Mouse (Mus musculus) CH12.LX (cell line): ENCODE measurements around the gene Cfap99. TPM values are rescaled to one million over a fixed set of nuclear protein-coding genes. Genes with fewer than 3 reads are reported as not detected.

ENCODE experiments used
- DNase-seq: peaks from one replicate; pipeline ENCODE4 v3.0.0-alpha.2; 2013; ENCODE audit errors: extremely low read depth
- H3K27ac ChIP-seq: 2 replicates; pipeline ENCODE4 v1.5.1; 2012; ENCODE audit warnings: low read depth, mild to moderate bottlenecking, control low read depth, moderate library complexity; ENCODE audit not compliant: insufficient read depth
- H3K27me3 ChIP-seq: replicated peaks from 2 replicates; pipeline ENCODE3; 2012; ENCODE audit warnings: inconsistent platforms
- H3K36me3 ChIP-seq, 2 experiments: replicated peaks in 1 of 2; 2 replicates each; pipeline versions ENCODE3 to v1.6.1; 2012; ENCODE audit warnings: inconsistent platforms in 1 of 2, low read length in 1 of 2, mild to moderate bottlenecking in 1 of 2, mixed read lengths in 1 of 2, moderate library complexity in 1 of 2; ENCODE audit not compliant: control insufficient read depth in 1 of 2, insufficient read depth in 1 of 2
- H3K4me1 ChIP-seq, 2 experiments: 2 replicates each; pipeline ENCODE4 v1.6.1; 2012; ENCODE audit warnings: inconsistent platforms in 1 of 2, moderate library complexity in 1 of 2; ENCODE audit not compliant: insufficient read depth in 2 of 2, control insufficient read depth in 1 of 2
- H3K4me2 ChIP-seq: 2 replicates; pipeline ENCODE4 v1.6.1; 2012; ENCODE audit warnings: low read depth, mild to moderate bottlenecking, control low read depth; ENCODE audit not compliant: poor library complexity, insufficient read depth, severe bottlenecking
- H3K4me3 ChIP-seq, 3 experiments: fragments of 150-350 bp in 1 of 3; sonication (generic) in 1 of 3; replicated peaks in 1 of 3; 2 replicates each; pipeline versions ENCODE3 to v1.5.1; 2011 to 2012; ENCODE audit warnings: low read depth in 2 of 3, low read length in 2 of 3, mild to moderate bottlenecking in 2 of 3, moderate library complexity in 2 of 3, control low read depth in 1 of 3, improper control_type of control experiment in 1 of 3, inconsistent platforms in 1 of 3, mixed read lengths in 1 of 3; ENCODE audit not compliant: poor library complexity in 1 of 3
- H3K79me2 ChIP-seq: replicated peaks from 2 replicates; pipeline ENCODE4 v1.6.1; 2012; ENCODE audit warnings: mild to moderate bottlenecking, moderate library complexity; ENCODE audit not compliant: control insufficient read depth, poor library complexity, insufficient read depth, severe bottlenecking; ENCODE audit errors: extremely low read depth
- H3K9ac ChIP-seq: 2 replicates; pipeline ENCODE4 v1.6.1; 2012; ENCODE audit warnings: low read depth, mild to moderate bottlenecking, control low read depth, moderate library complexity; ENCODE audit not compliant: insufficient read depth
- H3K9me3 ChIP-seq: replicated peaks from 2 replicates; pipeline ENCODE3; 2012; ENCODE audit warnings: low read length, inconsistent platforms, mixed read lengths
- CHD2 ChIP-seq: IDR thresholded peaks from 2 replicates; pipeline ENCODE4 v1.6.1; 2011; ENCODE audit warnings: low read length, improper control_type of control experiment
- CTCF ChIP-seq, 2 experiments: IDR thresholded peaks in 1 of 2; conservative IDR thresholded peaks in 1 of 2; 2 replicates each; pipeline ENCODE4 v1.5.1; 2011 to 2012; ENCODE audit warnings: low read depth in 2 of 2, low read length in 2 of 2, improper control_type of control experiment in 1 of 2, inconsistent platforms in 1 of 2, mild to moderate bottlenecking in 1 of 2, moderate library complexity in 1 of 2
- HCFC1 ChIP-seq: IDR thresholded peaks from 2 replicates; pipeline ENCODE4 v1.6.1; 2012; ENCODE audit warnings: low read depth, mild to moderate bottlenecking, inconsistent platforms, low read length, improper control_type of control experiment
- JUN ChIP-seq: IDR thresholded peaks from 2 replicates; pipeline ENCODE4 v1.6.1; 2011; ENCODE audit warnings: low read depth, mild to moderate bottlenecking, low read length, improper control_type of control experiment, moderate library complexity; ENCODE audit not compliant: insufficient read depth
- JUND ChIP-seq: conservative IDR thresholded peaks from 2 replicates; pipeline ENCODE4 v1.6.1; 2011; ENCODE audit warnings: low read depth, low read length, improper control_type of control experiment
- KAT2A ChIP-seq: IDR thresholded peaks from 2 replicates; pipeline ENCODE4 v1.6.1; 2012; ENCODE audit warnings: low read length, improper control_type of control experiment, inconsistent platforms; ENCODE audit not compliant: insufficient replicate concordance
- MAFK ChIP-seq: IDR thresholded peaks from 2 replicates; pipeline ENCODE4 v1.6.1; 2011; ENCODE audit warnings: low read length, improper control_type of control experiment; ENCODE audit not compliant: insufficient replicate concordance
- MAZ ChIP-seq: IDR thresholded peaks from 2 replicates; pipeline ENCODE4 v1.6.1; 2012; ENCODE audit warnings: low read depth, mild to moderate bottlenecking, inconsistent platforms, low read length, improper control_type of control experiment, moderate library complexity
- NELFE ChIP-seq: IDR thresholded peaks from 2 replicates; pipeline ENCODE4 v1.6.1; 2011; ENCODE audit warnings: low read depth, low read length, improper control_type of control experiment
- PAX5 ChIP-seq: IDR thresholded peaks from 2 replicates; pipeline ENCODE4 v1.6.1; 2012; ENCODE audit warnings: low read length, inconsistent platforms, mixed read lengths
- RAD21 ChIP-seq: IDR thresholded peaks from 2 replicates; pipeline ENCODE4 v1.6.1; 2011; ENCODE audit warnings: low read depth, mild to moderate bottlenecking, low read length, improper control_type of control experiment, moderate library complexity
- SIN3A ChIP-seq: IDR thresholded peaks from 2 replicates; pipeline ENCODE4 v1.6.1; 2012; ENCODE audit warnings: low read length, improper control_type of control experiment, inconsistent platforms
- USF2 ChIP-seq: conservative IDR thresholded peaks from 2 replicates; pipeline ENCODE4 v1.6.1; 2011; ENCODE audit warnings: low read depth, low read length, improper control_type of control experiment
- ZC3H11A ChIP-seq: IDR thresholded peaks from 2 replicates; pipeline ENCODE4 v1.6.1; 2012; ENCODE audit warnings: low read depth, mild to moderate bottlenecking, inconsistent platforms, low read length, improper control_type of control experiment
- ZKSCAN1 ChIP-seq: IDR thresholded peaks from 2 replicates; pipeline ENCODE4 v1.6.1; 2012; ENCODE audit warnings: low read depth, inconsistent platforms, low read length, improper control_type of control experiment, borderline replicate concordance
- ZMIZ1 ChIP-seq: IDR thresholded peaks from 2 replicates; pipeline ENCODE4 v1.6.1; 2012; ENCODE audit warnings: low read depth, mild to moderate bottlenecking, inconsistent platforms, low read length, improper control_type of control experiment
- ZNF384 ChIP-seq: IDR thresholded peaks from 2 replicates; pipeline ENCODE4 v1.6.1; 2012; ENCODE audit warnings: low read depth, low read length, improper control_type of control experiment, inconsistent platforms
- dilution Hi-C: fragments of 300-500 bp; cut with MboI; formaldehyde crosslinking; loops from 2 replicates; pipeline ENCODE4 v1.14.3; 2020; ENCODE audit warnings: low sequenced_read_pairs; ENCODE audit not compliant: extremely low pct_unique_long_range_greater_than_20kb, extremely low pct_ligation_motif_present
- in situ Hi-C: fragments of 300-500 bp; cut with MboI; formaldehyde crosslinking; loops from 3 replicates; pipeline ENCODE4 v1.14.3; 2019; ENCODE audit warnings: low sequenced_read_pairs, low pct_ligation_motif_present, low pct_unique_long_range_greater_than_20kb, mixed read lengths
- polyA plus RNA-seq: library from polyadenylated mRNA; unstranded; fragments of >175 nt; gene quantifications from 2 replicates; pipeline ENCODE4 v1.2.1, GENCODE M21; 2012; ENCODE audit warnings: low read depth; ENCODE audit not compliant: insufficient read length
- total RNA-seq, 2 experiments: library from RNA; depleted of rRNA; stranded (reverse); fragments of 300-350 nt in 1 of 2; fragments of >200 nt in 1 of 2; gene quantifications; 2 replicates each; pipeline ENCODE4 v1.2.3; 2012 to 2014

The Cfap99 gene
- total and polyA plus RNA-seq, 3 experiments = not detected

DNA sequence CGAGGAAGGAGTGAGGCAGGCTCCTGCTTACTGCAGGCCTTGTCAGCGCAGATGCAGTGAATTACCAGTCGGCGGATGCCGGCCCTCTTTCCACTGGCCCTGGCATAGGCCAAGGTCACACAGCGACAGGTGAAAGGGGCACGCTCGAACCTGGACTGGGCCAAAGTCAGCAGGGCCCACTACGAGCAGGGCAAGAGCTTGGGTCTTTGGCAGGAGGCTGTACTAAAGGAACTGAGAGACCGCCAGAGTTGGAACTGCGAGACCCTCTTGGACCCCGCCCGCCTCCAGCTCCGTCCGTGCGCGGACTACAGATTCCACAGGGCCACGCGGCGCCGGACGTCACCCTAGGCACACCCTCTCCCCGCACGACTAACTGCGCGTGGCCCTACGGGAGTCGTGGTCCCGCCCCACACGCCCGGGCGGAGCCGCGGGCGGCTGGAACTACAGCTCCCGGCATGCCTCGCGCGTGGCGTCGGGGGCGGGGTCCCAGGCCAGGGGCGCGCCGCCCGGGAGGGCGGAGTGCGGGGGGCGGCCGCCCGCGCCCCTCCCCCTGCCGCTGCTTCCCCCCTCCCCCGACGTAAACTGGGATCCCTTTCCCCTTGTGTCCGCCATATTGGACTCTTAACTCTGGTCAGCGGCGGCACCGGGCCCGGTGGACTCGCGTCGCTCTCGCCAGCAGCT lies 81.1 kb downstream of the Cfap99 start, which contains the start of gene Fam193a (continued):
- TF ChIP-seq RAD21 = no peak
- TF ChIP-seq MAFK = no peak
- TF ChIP-seq USF2 = no peak
- no peak for TF ChIP-seq PAX5
- TF ChIP-seq HCFC1 = peak; percentile 92
- TF ChIP-seq NELFE = peak; percentile 75
- TF ChIP-seq CHD2 = peak; percentile 59
- TF ChIP-seq ZKSCAN1 = no peak
- no peak for TF ChIP-seq JUN
- TF ChIP-seq ZNF384 = no peak
- TF ChIP-seq CTCF (conservative IDR thresholded peaks at IDR 0.05 in 1 of 2, IDR thresholded peaks at IDR 0.05 in 1 of 2; ENCODE audit: low read depth in 2 of 2, low read length in 2 of 2) = no peak
- no peak for TF ChIP-seq ZC3H11A
- 0 out of 2 replicates have a peak, but pooled peaks have one; percentile 19 for TF ChIP-seq MAZ
- peak; percentile 97 for TF ChIP-seq KAT2A
- TF ChIP-seq ZMIZ1 = no peak; the same call in 1 of the 2 replicates
- TF ChIP-seq JUND = no peak
- TF ChIP-seq, all 38 proteins: peak for 16

DNA sequence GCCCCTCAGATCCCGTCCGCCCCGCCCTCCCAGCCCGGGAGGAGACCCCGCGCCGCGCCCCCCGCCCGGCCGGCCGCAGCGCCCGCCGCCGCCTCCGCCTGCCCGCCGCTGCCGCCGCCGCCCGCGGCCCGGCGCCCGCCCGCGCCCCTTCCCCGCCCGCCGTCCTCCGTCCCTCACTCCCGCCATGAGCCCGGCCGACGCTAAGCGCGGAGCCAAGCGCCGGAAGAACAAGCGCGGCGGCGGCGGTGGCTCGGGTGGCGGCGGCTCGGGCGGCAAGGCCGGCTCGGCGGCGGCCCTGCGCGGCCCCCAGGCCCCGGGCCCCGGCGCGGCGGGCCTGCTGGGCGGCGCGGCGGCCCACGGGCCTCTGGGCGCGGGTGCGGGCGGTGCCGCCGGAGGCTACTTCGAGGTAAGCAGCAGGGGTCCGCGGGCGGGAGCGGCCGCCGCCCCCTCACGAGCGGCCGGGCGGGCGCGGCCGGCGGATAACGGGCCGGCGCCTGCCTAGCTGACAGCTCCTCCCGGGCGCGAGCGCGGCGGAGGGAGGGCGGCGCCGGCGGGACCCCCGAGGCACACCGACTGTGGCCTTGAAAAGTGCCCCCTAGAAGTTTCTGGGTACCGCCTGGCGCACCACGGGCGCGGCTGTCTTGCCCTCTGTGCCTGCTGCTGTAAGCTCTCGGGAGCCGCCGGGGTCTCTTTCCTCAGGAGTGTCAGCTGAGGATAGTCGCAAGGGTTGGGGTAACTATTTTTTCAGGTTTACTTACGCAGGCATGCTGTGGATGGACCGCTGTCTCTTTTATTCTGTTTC lies 81.8 kb downstream of the Cfap99 start:
- DNase-seq = no peak
- peak overlapping the region; percentile 96 for H3K4me2 ChIP-seq
- H3K27me3 ChIP-seq = no peaks in the 10 kb centered on the region
- no peak for TF ChIP-seq ZKSCAN1
- TF ChIP-seq SIN3A = 0 out of 2 replicates have a peak, but pooled peaks have one; percentile 29
- TF ChIP-seq, all 38 proteins: peak for 1
- Histone ChIP-seq H3K9ac (peak overlapping the region; percentile 93), H3K79me2 (peaks cover 35% of the 10 kb centered on the region), H3K27ac (no peak overlapping the region), H3K9me3 (no peaks in the 10 kb centered on the region), H3K4me3 (peak overlapping the region; percentile 68 to 79 (median 78)), H3K36me3 (peaks cover 0 to 13% of the 10 kb centered on the region in 2 experiments), H3K4me1 (peaks cover 2 to 24% of the 10 kb centered on the region in 2 experiments; a peak in 3 of 4 replicates)
- dilution Hi-C loops = no loop called here
- in situ Hi-C loops = no loop called here
